Mouse (Mus musculus) left cerebral cortex, adult 8-10 months (tissue): ENCODE results near the gene Spata45. TPM values are rescaled to one million over a fixed set of nuclear protein-coding genes. Genes with fewer than 3 reads are reported as not detected.

Experiments
- DNase-seq, 2 experiments: peaks; one replicate each; pipeline ENCODE4 v3.0.0; 2022; ENCODE audit warnings: low spot score in 2 of 2
- total RNA-seq, 4 experiments: library from RNA; stranded (reverse); gene quantifications; 2 replicates each; pipeline ENCODE4 v1.2.4; 2022

Gene Spata45
- total RNA-seq, 4 experiments from 2014 or later: not detected

DNA sequence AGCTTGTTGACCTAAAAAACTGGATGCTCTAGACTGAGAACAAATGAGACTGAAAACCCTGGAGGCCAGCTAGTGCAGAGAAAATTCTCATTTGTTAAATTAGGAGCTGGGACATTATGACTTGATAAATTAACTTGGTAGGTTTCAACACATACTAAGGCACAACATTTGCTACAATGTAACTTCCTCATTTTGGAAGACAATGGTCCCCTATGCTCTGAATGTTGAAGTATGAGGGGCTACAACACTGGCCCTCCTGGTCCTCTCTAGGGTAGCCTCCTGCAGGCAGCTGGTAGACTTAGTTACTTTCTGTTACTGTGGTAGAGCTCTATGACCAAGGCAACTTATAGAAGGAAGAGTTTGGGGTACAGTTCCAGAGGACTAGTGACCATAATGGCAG, 4.9 kb downstream of the Spata45 start:
- no peak for DNase-seq

DNA sequence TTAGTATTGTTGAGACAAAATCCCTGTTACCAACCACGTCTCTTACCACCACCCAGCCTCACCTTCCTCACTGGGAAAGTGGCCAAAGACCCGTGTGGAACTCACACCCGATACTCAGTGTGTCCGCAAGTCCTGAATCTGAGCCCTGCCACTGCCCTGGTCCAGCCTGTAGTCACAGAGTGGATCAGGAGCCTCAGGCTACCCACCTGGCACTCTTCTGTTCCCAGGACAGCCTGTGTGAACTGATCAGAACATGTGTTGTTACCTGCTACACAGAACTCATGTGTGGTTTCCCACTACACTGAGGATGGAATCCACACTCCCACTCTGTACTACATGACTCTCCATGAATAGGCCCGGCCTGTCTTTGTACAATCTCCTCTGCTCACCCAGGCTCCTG, 5.7 kb downstream of the Spata45 start:
- DNase-seq: no peak

- no peak for DNase-seq
These were observed 6.2 kb downstream of the Spata45 start for GRCm38 (mm10) chr1:191042688-191043087.

GRCm38 (mm10) chr1:191045264-191045663, 8.8 kb downstream of the Spata45 start:
- no peak for DNase-seq

- no peak for DNase-seq
These were observed 9.9 kb downstream of the Spata45 start for GRCm38 (mm10) chr1:191046231-191046824.

DNA sequence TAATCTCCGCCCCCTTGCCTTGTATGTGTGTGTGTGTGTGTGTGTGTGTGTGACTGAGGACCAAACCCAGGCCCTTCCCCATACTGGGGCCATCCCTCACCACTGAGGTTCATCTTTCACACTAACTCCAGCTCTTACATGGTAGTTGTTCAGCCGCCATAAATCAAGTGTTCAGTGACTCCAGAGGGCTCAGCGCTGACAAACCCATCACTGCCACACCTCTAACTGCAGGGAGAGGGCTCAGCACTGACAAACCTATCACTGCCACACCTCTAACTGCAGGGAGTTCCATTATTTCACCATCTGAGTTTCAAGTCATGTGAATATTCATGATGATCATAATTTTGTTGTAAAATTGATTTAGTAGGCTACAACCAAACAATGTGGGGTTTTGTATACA, 17.1 kb downstream of the Spata45 start:
- DNase-seq: no peak

DNA sequence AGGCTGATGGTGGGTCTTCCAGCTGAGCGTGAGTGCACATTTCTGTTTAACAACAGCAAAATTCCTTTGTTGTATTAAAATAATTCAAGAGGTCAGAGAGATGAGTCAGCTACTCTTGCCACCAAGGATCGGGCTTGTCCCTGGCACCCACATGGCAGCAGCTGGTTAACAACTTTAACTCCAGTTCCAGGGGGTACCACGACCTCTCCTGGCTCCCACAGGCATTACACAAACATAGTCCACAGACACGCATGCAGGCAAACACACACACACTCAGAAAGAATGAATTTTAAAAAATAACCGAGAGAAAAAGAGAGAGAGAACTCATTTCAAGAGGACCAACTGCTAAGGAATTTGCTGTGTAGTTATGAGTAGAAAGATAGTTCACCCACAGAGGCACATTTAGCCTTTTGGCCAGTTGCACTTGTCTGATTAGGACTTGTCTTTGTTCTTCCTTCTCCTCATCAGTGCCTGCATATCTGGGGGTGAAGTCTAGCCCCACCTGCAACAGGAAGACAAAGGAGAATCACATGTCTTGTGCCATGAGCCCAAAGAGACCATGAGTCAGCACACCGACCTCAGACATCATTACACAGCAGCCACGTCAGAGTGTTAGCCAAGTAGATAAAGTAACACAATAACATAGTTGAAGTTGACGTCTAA, 18.6 kb downstream of the Spata45 start:
- no peak for DNase-seq

- no peak for DNase-seq
These were observed 19.1 kb downstream of the Spata45 start for GRCm38 (mm10) chr1:191055533-191055873.

- DNase-seq: no peak
These were observed 21.0 kb downstream of the Spata45 start for GRCm38 (mm10) chr1:191057461-191057860.

DNA sequence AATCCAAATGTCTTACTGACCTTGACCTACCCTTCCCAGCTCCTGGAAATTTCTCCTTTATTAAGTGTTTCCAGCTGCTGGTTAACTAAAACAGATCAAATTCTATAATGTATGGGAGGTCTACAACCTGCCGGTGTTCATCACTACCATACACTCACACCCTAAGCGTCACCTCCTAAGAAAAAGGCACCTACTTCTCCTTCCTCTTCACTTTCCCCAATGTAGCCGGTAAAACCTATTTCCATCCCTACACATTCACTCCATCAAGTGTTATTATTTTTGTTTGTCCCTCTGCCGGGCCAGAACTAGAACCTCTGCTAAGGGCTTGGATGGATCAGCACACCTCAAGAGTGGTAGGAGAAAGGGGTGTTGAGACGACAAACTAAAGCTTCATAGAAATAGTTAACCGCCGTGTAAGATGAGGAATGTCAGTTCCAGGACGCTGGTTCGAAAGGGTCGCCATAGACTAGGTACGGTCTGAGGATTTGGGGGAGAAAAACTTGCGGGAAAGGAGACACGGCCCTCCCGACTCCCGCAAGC, 25.9 kb downstream of the Spata45 start:
- no peak for DNase-seq

GRCm38 (mm10) chr1:191062781-191063485, 26.5 kb downstream of the Spata45 start, which contains the start of the genes Tatdn3 and Nsl1:
Gene Tatdn3, minus strand, starts transcription at chr1:191062932.
Gene Nsl1, plus strand, starts transcription at chr1:191063012.
- DNase-seq: peak; percentile 64 to 96

- DNase-seq: no peak
These were observed 27.3 kb downstream of the Spata45 start for GRCm38 (mm10) chr1:191063700-191064099.

GRCm38 (mm10) chr1:191064535-191064934, 28.1 kb downstream of the Spata45 start:
- DNase-seq: no peak

DNA sequence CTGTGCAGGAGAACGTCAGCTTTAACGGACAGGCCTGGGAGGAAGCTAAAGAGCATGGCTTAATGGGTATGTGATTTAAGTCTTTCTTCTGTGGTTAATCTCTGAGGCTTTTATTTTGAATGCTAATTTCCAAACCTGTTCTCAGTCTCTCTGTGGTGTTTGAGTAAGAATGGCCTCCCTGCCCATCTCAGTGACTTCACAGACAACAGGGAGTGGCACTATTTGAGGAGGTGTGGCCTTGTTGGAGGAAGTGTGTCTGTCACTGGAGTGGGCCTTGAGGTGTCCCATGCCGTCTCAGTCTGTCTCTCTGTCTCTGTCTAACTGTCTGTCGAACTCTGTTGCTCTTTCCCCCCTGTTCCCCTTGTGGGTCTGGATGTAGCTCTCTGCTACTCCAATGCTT, 28.7 kb downstream of the Spata45 start:
- DNase-seq: no peak

- no peak for DNase-seq
These were observed 31.9 kb downstream of the Spata45 start for GRCm38 (mm10) chr1:191068377-191068776.

DNA sequence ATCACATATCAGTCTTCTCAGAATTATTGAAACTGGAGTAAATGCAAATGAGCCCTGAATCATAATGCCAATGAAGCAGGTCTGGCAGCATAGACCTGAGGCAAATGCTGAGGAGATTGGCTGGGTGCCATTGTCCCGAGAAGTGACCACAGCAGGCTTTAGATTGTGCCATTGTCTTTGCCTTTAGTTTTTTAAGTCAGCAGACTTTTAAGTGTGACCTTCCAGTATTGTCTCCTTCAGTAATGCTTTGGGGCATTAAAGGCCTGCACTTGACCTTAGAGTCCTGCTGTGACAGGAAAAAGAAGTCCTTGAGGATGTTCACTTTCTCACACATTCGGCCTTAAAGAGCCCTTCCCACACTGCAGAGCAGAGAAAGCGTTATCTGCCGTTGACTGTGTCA, 33.8 kb downstream of the Spata45 start:
- DNase-seq: no peak

GRCm38 (mm10) chr1:191071613-191072012, 35.2 kb downstream of the Spata45 start:
- DNase-seq: no peak

GRCm38 (mm10) chr1:191072329-191072913, 36.0 kb downstream of the Spata45 start:
- no peak for DNase-seq

- no peak for DNase-seq
These were observed 36.6 kb downstream of the Spata45 start for GRCm38 (mm10) chr1:191073001-191073400.

DNA sequence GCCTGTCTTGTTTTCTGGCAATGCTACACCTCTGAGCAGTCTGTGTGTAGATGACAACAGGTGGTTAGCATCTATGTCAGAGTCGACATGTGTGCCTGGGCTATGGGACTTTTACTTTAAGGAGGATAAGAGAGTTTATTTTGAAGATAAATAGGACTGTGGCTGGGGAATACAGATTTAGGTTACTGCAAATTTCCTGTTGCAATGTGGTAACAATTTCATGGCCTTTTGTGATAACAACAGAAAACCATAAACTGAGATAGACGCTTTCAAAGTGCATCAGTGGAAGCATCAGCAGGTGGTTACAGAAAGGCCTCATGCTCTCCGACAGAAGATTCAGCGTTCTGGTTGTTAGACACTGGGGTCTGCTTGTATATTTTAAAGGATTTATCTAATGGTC, 37.0 kb downstream of the Spata45 start:
- DNase-seq: no peak

DNA sequence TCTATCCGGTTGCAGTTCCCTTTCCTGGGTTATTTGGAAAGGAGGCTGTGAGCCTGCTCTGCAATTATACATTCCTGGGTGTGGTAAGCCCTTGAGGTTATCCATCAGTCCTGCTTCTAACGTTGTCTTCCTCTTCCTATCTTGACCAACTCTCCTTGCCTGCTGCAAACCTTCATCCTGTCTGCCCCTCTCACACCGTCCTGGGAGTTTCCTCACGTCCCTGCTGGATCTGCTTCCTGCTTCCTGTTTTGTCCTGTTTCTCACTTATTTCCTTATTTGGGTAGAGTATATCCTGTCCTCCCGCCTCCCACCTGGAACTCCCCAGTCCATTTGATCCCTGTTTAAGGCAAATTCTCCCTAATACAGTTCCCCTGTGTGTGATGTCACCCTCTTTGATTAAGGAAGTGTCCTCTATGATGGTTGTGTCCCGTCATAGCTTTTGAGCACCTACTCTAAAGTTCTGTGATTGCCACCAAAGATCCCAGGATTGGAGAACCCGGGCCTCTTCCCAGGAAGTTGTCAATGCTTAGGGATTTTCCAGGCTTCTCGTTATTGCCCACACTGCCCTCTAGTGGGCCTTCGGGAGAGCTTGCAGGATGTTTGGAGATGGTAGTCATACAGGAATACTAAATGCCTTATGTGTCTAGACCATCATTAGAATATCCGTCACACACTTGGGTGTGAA, 38.9 kb downstream of the Spata45 start:
- DNase-seq: no peak
